Mouse (Mus musculus) megakaryocyte-erythroid progenitor cell, adult 5-6 weeks (primary cell): ENCODE measurements around the gene Adamts15. TPM values are rescaled to one million over a fixed set of nuclear protein-coding genes. Genes with fewer than 3 reads are reported as not detected.

Experiments used
- ATAC-seq: replicated peaks from 2 replicates; pipeline ENCODE4 v1.8.0; 2016; ENCODE audit warnings: mild to moderate bottlenecking, inconsistent platforms; ENCODE audit not compliant: severe bottlenecking, poor library complexity, low FRiP score, low TSS enrichment
- total RNA-seq, 2 experiments: library from RNA; stranded (forward) in 1 of 2; stranded (reverse) in 1 of 2; fragments of 200-1000, 215-1000 nt in 1 of 2; fragments of >200 nt in 1 of 2; fragmentation: Nextera tagmentation in 1 of 2; gene quantifications; 2 replicates each; pipeline ENCODE4 v1.2.3; 2014 to 2017

Adamts15 gene
- total RNA-seq, 2 experiments from 2014 or later, result not detected

DNA sequence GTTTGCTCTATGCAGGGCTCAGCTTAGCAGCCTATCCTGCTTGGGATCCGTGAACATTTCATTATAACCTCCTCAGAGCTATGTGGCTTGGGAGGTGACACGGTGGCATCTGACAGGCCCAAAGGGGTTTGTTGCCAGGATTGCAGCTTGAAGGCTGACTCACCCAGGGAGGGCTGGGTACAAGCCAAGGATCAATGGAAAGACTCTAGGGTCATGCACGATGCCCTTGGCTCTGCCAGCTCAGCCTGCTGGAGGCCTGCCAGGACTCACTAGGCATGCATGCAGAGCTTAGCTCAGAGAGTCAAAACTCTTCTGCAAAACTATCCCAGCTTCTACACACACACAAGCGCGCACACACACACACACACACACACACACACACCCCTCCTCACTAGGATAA is 25.5 kb downstream of the Adamts15 start:
- ATAC-seq, result no peak

DNA sequence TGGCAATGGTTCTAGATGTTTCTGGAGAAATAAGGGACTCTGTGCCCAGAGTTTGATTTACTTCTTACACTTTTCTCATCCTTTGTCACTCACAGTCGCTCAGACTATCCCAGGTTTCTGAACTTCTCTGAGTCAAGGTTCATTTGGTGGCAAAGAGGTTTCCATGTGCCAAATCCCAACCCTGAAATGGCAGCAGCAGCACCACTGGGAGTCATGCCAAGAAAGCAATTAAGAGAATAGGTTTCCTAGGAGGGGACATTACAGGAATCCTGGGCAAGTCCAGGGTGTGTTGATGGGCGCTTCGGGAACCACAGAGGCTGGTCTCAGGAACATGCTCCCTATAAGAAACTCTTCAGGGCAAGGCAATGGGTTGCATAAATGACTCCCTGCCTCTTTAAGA is 26.6 kb downstream of the Adamts15 start:
- no peak for ATAC-seq

DNA sequence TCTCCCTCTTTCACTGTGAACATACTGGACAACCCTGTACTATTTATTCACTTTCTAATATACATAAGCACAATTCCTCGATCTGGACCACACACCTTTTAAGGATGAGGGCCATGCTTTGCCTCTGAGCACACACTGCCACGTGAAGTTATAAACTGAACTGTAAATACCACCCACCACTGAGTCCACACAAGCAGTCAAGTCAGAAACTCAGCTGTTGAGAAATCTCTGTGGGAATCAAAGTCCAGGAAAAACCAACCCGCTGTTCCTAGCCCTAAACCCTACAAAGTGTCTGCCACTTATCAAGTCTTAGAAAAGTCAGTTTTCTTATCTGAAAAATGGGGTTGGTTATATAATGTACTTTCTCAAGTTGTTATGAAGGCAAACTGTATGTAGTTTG is 36.0 kb downstream of the Adamts15 start:
- ATAC-seq, result no peak

DNA sequence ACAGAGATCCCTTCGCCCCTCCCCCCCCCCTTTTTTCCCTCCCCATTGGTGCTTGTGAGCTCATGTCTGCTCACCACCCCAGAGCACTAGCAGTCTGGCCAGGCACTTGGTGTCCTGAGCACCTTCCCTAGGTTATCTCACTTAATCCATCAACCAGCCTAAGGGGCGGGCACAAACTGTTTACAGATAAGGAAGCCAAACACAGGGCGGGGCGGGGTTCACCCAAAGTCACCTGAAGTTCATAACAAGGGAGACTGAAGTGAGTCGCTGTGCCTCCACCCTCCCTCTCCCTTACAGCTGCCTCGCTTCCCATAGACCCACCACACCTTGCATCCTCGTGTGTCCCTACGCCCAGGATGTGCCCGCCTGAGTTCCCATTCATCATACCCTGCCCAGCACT is 41.7 kb downstream of the Adamts15 start:
- no peak for ATAC-seq

DNA sequence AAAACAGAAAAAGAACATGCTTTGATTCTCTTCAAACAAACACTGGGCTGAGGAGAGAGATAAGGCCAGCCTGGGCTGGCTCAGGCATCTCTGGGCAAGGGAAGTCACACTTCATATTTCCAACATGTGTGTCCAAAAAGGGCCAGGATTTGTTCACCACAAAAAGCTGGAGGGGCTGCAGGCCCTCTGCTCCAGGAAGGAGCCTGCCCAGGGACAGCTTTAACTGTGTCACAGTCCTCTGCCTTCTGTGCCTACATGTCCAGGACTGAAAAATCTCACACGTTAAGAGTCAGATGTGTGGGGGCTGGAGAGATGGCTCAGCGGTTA is 42.3 kb downstream of the Adamts15 start:
- ATAC-seq, result no peak

DNA sequence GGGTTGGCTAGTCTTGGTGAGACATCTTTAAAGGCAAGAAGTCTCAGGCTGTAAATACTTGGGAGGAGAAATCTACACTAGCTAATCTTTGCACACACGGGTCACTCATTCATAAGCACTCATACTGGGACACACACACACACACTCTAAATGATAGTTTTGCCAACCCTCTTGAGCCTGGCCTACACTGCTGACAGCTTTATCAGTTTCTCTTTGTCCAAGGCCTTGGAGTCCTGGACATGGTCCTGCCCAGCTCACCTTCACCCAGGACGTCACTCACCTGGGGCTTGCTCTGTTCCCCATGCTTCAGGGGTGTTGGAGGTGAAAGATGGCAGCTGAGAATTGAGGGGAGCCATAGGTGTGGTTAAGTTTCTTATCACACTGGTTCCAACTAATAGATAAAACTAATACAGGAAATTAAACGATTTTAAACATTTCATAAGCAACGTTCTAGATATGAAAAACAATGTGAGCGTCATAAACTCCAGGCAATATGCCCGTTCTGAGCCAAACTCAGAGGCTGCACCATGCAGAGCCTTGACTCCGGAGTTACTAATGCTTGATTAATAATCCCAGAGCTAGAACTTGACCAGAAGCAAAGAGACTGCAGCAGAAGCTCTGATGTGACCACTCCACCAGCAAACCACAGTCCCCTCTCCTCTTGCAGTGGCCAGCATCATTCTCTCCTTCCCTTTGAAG is 42.9 kb downstream of the Adamts15 start:
- no peak for ATAC-seq

DNA sequence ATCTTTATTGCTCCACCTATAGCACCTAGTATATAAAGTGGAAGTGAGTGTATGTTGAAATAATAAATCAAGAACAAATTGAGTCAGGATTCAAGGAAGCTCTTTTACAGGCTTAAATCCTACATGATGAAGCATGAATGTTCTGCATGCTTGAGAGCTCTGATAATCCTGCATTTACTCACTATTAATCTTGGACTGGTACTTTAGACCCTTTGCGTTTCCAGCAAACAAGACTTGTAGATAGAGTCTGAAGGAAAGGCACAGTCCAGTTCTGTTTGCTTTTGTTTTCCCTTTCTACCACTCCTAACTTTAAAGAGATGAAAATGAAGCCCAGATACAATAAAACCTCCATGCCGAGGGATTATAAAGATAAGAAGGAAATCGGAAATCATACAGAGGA is 45.7 kb downstream of the Adamts15 start:
- no peak for ATAC-seq

DNA sequence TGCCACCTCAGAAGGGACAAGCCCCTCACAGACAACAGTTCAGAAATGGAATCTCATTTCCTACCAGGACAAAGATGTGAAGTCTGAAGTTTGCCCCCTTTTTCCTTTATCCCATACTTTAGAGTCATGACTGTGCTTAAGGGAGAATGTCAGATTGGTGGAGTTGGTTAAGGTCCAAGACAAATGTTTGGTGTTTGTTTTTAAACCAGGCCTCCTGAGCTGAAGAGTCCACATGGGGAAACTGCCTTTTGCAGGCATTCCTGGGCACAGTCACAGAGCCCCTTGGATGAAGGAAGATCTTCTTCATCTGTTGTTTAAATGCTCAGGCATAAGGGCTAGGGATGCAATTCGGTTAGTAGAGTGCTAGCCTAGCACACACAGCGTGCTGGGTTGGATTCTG is 66.4 kb downstream of the Adamts15 start:
- no peak for ATAC-seq

DNA sequence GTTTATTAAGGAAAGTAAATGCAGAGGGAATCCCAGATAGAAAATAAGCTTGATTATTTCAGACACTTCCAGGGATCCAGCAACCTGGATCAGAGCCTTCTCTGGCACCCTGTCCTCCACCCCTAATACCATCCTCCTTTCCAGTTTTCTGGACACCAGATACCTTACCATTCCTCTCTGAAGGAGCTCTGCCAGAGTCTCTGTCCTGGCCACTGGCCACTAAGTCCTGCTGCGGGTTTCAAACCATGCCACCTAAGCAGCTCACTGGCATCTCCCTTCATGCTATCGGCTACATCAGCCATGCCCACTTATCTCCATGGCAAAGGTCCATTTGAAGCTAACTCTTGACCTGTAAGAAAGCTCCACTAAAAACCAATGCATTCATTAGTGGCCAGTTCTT is 70.4 kb downstream of the Adamts15 start:
- ATAC-seq, result no peak

DNA sequence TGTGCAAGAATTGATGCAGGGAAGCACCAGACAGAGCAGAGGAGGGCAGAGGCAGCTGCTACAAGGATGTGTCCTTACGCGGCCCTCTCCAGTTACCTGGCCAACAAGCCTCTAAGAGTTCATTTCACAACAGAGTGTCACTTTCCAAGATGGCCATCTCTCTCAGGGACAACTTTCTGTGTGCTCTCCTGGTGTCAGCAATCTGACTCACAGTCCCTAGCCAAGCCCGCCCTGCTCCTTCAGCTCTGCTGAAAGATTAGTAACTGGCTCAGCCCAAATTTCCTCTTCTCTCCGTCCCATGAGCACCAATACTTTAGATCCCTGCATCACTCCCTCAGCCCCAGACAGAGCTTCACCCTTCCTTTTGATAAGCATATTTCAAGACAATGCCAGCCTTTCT is 72.3 kb downstream of the Adamts15 start:
- no peak for ATAC-seq

DNA sequence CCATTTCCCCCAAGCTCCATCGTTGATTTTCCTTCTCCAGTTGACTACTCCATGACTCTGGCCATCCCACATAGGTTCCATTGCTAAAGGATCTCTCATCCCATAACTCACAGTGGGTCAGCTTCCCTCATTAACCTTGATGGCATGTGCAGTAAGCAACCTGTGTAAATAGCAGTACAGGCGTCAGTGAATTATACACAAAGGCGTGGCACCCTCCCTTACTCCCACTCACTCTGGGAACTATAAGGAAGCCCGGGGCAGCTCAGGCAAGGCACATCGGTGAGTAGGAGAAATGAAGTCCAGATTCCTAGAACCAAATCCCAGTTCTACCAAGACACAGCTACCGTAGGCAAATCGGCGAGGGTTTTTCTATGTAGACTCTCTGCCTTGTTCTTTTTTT is 72.8 kb downstream of the Adamts15 start:
- no peak for ATAC-seq

Other genes starting within 250 kb of the Adamts15 start
- not detected in 2 replicates for gene Adamts8, start 20.1 kb upstream of the Adamts15 start, total RNA-seq (2014; fragmentation: Nextera tagmentation)
- not detected in 2 replicates for gene Adamts8, start 20.1 kb upstream of the Adamts15 start, total RNA-seq (2017)
- 31.2 and 33.9 TPM in 2 replicates for gene Zbtb44, start 108.2 kb upstream of the Adamts15 start, total RNA-seq (2014; fragmentation: Nextera tagmentation)
- gene Zbtb44, start 108.2 kb upstream of the Adamts15 start, total RNA-seq (2017), result 31.1 and 37.7 TPM in 2 replicates
- not detected in 2 replicates for gene St14, start 209.4 kb upstream of the Adamts15 start, total RNA-seq (2014; fragmentation: Nextera tagmentation)
- 0.42 and 1.2 TPM in 2 replicates for gene St14, start 209.4 kb upstream of the Adamts15 start, total RNA-seq (2017)